Mouse (Mus musculus): Measurements from ENCODE around the gene 2310022A10Rik. TPM values are rescaled to one million over a fixed set of nuclear protein-coding genes. Genes with fewer than 3 reads are reported as not detected.
"Not testable (repeated sequence)": the region's sequence is repeated elsewhere in the genome, so short reads cannot be mapped to it uniquely, and the experiment has no call there.

Gene 2310022A10Rik
- polyA plus RNA-seq, 1 experiment from 2014 or later, result 26.4 TPM

DNA sequence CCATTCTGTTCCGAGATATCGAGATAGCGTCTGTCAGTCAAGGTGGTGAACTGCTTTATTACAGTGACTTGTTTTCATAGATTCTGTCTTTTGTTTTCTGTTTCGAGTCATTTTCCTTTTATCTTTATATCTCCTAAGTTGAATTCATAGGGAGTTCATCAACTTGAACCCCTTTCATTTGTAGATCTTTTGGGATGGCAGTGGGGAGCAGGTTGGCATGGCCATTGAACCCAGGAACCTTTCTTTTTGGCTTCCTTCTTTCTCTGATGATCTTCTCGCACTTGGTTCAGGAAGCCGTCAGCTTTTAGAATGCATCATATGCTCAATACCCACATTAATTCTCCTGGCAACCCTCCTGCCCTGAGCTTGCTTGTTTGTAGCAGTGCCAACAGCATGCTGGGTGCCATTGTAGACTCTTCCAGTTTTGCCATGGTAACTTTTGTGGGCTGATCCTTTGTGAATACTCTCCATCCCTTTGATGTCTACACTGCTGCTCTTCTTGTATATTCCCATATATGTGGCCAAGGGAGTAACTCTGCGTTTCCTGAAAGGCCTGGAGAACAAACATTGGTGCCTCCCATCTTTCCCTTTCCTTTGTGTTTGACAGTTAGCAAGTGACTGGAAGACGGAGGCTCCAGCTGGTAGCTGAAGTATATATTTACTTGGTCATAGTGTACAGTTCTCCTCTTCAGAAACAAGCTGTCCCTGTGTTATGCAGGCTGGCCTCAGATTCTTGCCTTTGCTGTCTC is 60.9 kb downstream of the 2310022A10Rik start:
- Histone ChIP-seq H3K4me3 (replicated peaks; ENCODE audit: low read length) (no peak overlapping the region), H3K4me2 (replicated peaks) (no peak overlapping the region), H3K36me3 (replicated peaks; ENCODE audit: control insufficient read depth, insufficient read depth) (peaks cover 55% of the 10 kb centered on the region), H3K4me1 (replicated peaks; ENCODE audit: control insufficient read depth, insufficient read depth, low read length) (peaks cover 21% of the 10 kb centered on the region), H3K9me3 (ENCODE audit: control insufficient read depth, low read length) (no peaks in the 10 kb centered on the region), H3K27ac (peak overlapping the region; percentile 83), H3K9ac (no peak overlapping the region), H3K27me3 (ENCODE audit: control insufficient read depth, insufficient read depth, low read length) (no peaks in the 10 kb centered on the region)
- DNase-seq (ENCODE audit: low spot score) (peak; percentile 69), ATAC-seq (ENCODE audit: low FRiP score) (peak; percentile 81)
- 32% methylated on average over 8 of the region's 8 CpGs for WGBS

DNA sequence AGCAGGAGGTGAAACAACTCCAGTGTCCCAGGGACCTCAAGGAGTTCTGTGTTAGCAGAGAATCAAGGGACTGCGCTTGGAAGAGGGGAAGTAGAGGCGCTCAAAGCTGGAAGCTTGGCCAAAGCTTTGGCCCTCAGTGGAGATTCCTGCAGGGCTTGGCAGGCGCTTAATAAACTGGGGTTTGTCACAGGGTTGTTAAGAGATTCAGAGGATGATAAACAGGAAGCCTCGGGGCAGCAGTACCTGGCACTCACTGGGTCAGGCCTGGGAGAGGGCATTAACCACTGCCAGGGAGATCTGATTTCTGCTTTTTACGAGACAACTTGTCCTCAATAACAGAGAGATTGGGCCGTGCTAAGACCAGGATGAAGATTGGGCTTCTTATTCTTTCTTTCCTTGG is 68.0 kb downstream of the 2310022A10Rik start:
- Histone ChIP-seq H3K9ac (no peak overlapping the region), H3K27me3 (ENCODE audit: control insufficient read depth, insufficient read depth, low read length) (no peaks in the 10 kb centered on the region), H3K4me2 (replicated peaks) (no peak overlapping the region), H3K9me3 (ENCODE audit: control insufficient read depth, low read length) (no peaks in the 10 kb centered on the region), H3K36me3 (replicated peaks; ENCODE audit: control insufficient read depth, insufficient read depth) (peaks cover 79% of the 10 kb centered on the region), H3K27ac (no peak overlapping the region), H3K4me3 (replicated peaks; ENCODE audit: low read length) (no peak overlapping the region), H3K4me1 (replicated peaks; ENCODE audit: control insufficient read depth, insufficient read depth, low read length) (no peaks in the 10 kb centered on the region)
- DNase-seq (ENCODE audit: low spot score), result no peak
- ATAC-seq (ENCODE audit: low FRiP score), result no peak
- WGBS, result 85% methylated on average over 6 of the region's 6 CpGs

DNA sequence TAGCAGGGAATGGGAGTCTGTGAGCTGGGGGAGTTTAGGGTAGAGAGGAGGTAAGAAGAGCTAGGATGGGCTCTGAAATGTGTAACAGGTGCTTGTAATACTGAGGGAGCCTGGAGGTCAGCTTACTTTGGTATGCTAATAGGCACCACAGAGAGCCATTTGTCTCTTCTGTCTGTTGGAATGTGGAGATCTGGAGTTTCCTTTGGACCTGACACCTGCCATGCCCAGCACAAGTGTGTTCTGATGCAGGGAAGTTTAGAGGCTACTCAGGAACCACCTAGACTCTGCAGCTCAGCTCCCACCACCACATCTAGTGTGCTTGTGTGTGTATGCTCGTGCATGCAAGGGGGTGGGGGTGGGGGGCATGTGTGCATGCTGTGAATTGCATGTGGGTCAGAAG is 69.2 kb downstream of the 2310022A10Rik start:
- Histone ChIP-seq H3K36me3 (replicated peaks; ENCODE audit: control insufficient read depth, insufficient read depth) (peaks cover 75% of the 10 kb centered on the region), H3K9me3 (ENCODE audit: control insufficient read depth, low read length) (no peaks in the 10 kb centered on the region), H3K4me2 (replicated peaks) (no peak overlapping the region), H3K4me3 (replicated peaks; ENCODE audit: low read length) (no peak overlapping the region), H3K27ac (no peak overlapping the region), H3K9ac (no peak overlapping the region), H3K4me1 (replicated peaks; ENCODE audit: control insufficient read depth, insufficient read depth, low read length) (no peaks in the 10 kb centered on the region), H3K27me3 (ENCODE audit: control insufficient read depth, insufficient read depth, low read length) (no peaks in the 10 kb centered on the region)
- ATAC-seq (ENCODE audit: low FRiP score) (no peak), DNase-seq (ENCODE audit: low spot score) (no peak)
- 58% methylated on average over 1 of the region's 1 CpGs for WGBS

DNA sequence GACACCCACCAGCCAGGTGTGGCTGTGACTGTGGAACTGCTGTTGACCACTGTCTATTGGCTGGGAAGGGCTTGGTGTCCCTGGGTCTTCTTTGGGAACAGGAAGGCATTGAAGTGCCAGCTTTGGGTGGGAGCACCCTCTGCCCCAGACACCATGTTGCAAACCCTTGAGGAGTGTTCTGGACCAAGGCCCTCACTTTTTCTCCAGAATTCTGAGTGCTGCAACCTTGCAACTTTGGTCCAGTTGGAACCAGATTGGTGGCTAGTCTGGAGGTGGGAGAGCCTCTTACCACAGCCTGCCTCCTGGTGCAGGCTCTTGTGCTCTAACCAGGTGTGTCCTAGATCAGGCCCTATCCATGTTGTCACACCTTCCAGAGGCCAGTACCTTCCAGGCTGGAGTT is 71.9 kb downstream of the 2310022A10Rik start:
- H3K27ac ChIP-seq, result no peak overlapping the region
- no peaks in the 10 kb centered on the region for H3K27me3 ChIP-seq (ENCODE audit: control insufficient read depth, insufficient read depth, low read length)
- H3K36me3 ChIP-seq (replicated peaks; ENCODE audit: control insufficient read depth, insufficient read depth), result peaks cover 77% of the 10 kb centered on the region
- no peak overlapping the region for H3K4me3 ChIP-seq (replicated peaks; ENCODE audit: low read length)
- no peaks in the 10 kb centered on the region for H3K4me1 ChIP-seq (replicated peaks; ENCODE audit: control insufficient read depth, insufficient read depth, low read length)
- no peaks in the 10 kb centered on the region for H3K9me3 ChIP-seq (ENCODE audit: control insufficient read depth, low read length)
- DNase-seq (ENCODE audit: low spot score), result no peak
- no peak overlapping the region for H3K9ac ChIP-seq
- ATAC-seq (ENCODE audit: low FRiP score), result no peak
- no peak overlapping the region for H3K4me2 ChIP-seq (replicated peaks)

DNA sequence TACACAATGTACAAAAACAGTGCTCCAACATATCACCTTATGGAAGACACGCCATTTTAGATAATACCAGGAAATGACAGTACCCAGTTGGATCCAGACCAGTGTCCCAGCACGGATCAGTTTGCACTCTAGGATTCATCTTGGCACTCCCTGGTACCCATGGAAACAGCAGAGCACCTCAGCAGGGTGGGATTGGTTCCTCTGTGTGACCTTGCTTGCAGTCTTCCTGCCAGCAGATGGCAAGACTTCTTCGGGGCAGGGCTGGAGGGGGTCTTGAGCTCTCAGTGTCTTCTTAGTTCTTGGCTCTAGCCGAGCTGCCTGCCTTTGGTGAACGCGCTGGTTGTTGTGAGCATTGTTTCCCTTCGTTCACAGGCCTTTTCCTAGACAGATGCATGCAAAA is 74.7 kb downstream of the 2310022A10Rik start:
- Histone ChIP-seq H3K36me3 (replicated peaks; ENCODE audit: control insufficient read depth, insufficient read depth) (peaks cover 77% of the 10 kb centered on the region), H3K9ac (no peak overlapping the region), H3K9me3 (ENCODE audit: control insufficient read depth, low read length) (no peaks in the 10 kb centered on the region), H3K27me3 (ENCODE audit: control insufficient read depth, insufficient read depth, low read length) (no peaks in the 10 kb centered on the region), H3K27ac (no peak overlapping the region), H3K4me2 (replicated peaks) (no peak overlapping the region), H3K4me3 (replicated peaks; ENCODE audit: low read length) (no peak overlapping the region), H3K4me1 (replicated peaks; ENCODE audit: control insufficient read depth, insufficient read depth, low read length) (no peaks in the 10 kb centered on the region)
- 77% methylated on average over 7 of the region's 7 CpGs for whole genome bisulfite sequencing
- DNase-seq (ENCODE audit: low spot score) (no peak), ATAC-seq (ENCODE audit: low FRiP score) (no peak)

DNA sequence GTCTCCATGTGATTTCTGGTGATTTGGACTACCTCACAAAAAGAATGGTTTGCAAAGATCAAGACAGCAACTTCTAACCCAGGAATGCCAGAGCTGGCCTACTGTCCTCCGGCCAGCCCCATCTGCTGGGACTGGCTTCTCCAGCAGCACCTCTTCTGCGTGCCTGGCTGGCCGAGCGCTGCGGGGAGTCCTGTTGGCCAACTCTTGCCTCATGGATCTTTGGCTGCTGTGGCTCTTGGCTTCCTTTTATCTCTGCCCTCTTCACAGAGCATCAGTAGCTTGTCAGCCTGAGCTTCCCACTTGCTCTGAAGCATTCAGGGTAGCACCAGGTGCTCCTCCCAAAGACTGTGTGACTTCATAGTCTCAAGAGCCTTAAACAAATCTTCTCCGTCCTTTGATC is 75.2 kb downstream of the 2310022A10Rik start:
- H3K4me1 ChIP-seq (replicated peaks; ENCODE audit: control insufficient read depth, insufficient read depth, low read length), result no peaks in the 10 kb centered on the region
- H3K4me2 ChIP-seq (replicated peaks), result no peak overlapping the region
- H3K27me3 ChIP-seq (ENCODE audit: control insufficient read depth, insufficient read depth, low read length), result no peaks in the 10 kb centered on the region
- WGBS, result 94% methylated on average over 6 of the region's 6 CpGs
- DNase-seq (ENCODE audit: low spot score), result no peak
- H3K9ac ChIP-seq, result no peak overlapping the region
- no peaks in the 10 kb centered on the region for H3K9me3 ChIP-seq (ENCODE audit: control insufficient read depth, low read length)
- H3K27ac ChIP-seq, result 0 out of 2 replicates have a peak overlapping the region, but pooled peaks have one; percentile 5
- no peak for ATAC-seq (ENCODE audit: low FRiP score)
- H3K4me3 ChIP-seq (replicated peaks; ENCODE audit: low read length), result no peak overlapping the region
- H3K36me3 ChIP-seq (replicated peaks; ENCODE audit: control insufficient read depth, insufficient read depth), result peaks cover 78% of the 10 kb centered on the region

DNA sequence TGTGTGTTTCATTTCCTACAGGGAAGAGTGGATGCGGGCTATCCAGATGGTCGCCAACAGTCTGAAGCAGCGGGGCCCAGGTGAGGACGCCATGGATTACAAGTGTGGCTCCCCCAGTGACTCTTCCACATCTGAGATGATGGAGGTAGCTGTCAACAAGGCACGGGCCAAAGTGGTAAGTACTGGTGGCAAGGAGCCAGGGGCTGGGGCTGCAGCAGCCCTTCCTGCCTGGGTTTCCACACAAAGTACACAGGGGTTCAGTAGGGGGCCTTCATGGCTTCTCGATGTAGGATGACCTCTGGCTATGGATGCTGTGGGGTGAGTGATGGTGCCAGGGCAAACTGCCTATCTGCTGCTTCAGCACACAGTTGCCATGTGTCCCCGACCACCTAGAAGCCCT is 75.8 kb downstream of the 2310022A10Rik start:
- H3K9ac ChIP-seq; DNase-seq (ENCODE audit: low spot score); H3K27me3 ChIP-seq (ENCODE audit: control insufficient read depth, insufficient read depth, low read length); ATAC-seq (ENCODE audit: low FRiP score); H3K27ac ChIP-seq; H3K9me3 ChIP-seq (ENCODE audit: control insufficient read depth, low read length); H3K4me3 ChIP-seq (replicated peaks; ENCODE audit: low read length); H3K4me1 ChIP-seq (replicated peaks; ENCODE audit: control insufficient read depth, insufficient read depth, low read length); H3K4me2 ChIP-seq (replicated peaks): not testable (repeated sequence)
- WGBS, result 86% methylated on average over 7 of the region's 7 CpGs
- H3K36me3 ChIP-seq (replicated peaks; ENCODE audit: control insufficient read depth, insufficient read depth), result peaks cover 79% of the 10 kb centered on the region

DNA sequence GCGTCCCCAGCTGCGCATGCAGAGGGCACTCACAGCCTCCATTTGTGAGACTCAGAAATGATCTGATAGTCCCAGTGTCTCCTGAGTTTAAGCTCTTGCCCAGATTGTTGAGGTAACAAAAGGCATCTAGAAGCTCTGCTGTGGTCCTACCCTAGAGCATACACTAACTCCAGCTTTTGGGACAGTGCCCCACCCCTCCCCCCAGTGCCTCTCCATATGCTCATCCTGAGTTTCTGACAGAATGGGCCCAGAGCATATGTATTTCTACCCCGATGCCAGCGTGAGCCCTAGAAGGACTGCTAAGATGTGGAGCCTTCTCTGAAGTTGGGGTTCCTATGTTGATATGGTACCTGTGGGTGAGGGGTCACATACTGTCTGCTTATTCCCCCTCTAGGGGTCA is 78.4 kb downstream of the 2310022A10Rik start:
- H3K4me3 ChIP-seq (replicated peaks; ENCODE audit: low read length), result no peak overlapping the region
- peaks cover 86% of the 10 kb centered on the region for H3K36me3 ChIP-seq (replicated peaks; ENCODE audit: control insufficient read depth, insufficient read depth)
- no peak overlapping the region for H3K27ac ChIP-seq
- DNase-seq (ENCODE audit: low spot score), result no peak
- no peak overlapping the region for H3K9ac ChIP-seq
- no peak overlapping the region for H3K4me2 ChIP-seq (replicated peaks)
- H3K27me3 ChIP-seq (ENCODE audit: control insufficient read depth, insufficient read depth, low read length), result no peaks in the 10 kb centered on the region
- no peaks in the 10 kb centered on the region for H3K4me1 ChIP-seq (replicated peaks; ENCODE audit: control insufficient read depth, insufficient read depth, low read length)
- ATAC-seq (ENCODE audit: low FRiP score), result no peak
- no peaks in the 10 kb centered on the region for H3K9me3 ChIP-seq (ENCODE audit: control insufficient read depth, low read length)
- 97% methylated on average over 4 of the region's 4 CpGs for WGBS

Data from hindbrain, embryonic 14.5 days (tissue).